Mouse (Mus musculus): ENCODE measurements at regions not wholly inside any gene's neighbourhood (a gene's known extent, or its start where the extent isn't known, plus 50 kb on each side); places are given as distances from the start of the nearest gene placed in this dataset.

GRCm38 (mm10) chr2:117944325-117944724 lies 167.4 kb upstream of the Thbs1 start:
- no peak overlapping the region for H3K9ac ChIP-seq (ENCODE audit: insufficient read depth, low read depth, low read length, poor library complexity, severe bottlenecking)
- H3K4me3 ChIP-seq (ENCODE audit: insufficient read depth in 1 of 2, low read depth in 1 of 2, low read length in 2 of 2, poor library complexity in 1 of 2, severe bottlenecking in 1 of 2), result no peak overlapping the region
- TF ChIP-seq CHD2 (IDR thresholded peaks at IDR 0.05; ENCODE audit: low read depth, low read length) (no peak), ZC3H11A (IDR thresholded peaks at IDR 0.05; ENCODE audit: borderline replicate concordance, low read depth, low read length) (no peak), ZNF384 (IDR thresholded peaks at IDR 0.05; ENCODE audit: low read depth, low read length) (no peak), MAFK (IDR thresholded peaks at IDR 0.05; ENCODE audit: insufficient read depth, low read depth, low read length) (no peak), HCFC1 (IDR thresholded peaks at IDR 0.05; ENCODE audit: borderline replicate concordance, insufficient read depth, low read length) (no peak)
- no peaks in the 10 kb centered on the region for H3K9me3 ChIP-seq (ENCODE audit: control insufficient read depth, insufficient read depth, low read depth, low read length)
- no peak for DNase-seq (ENCODE audit: low read depth, low spot score)
- H3K36me3 ChIP-seq (ENCODE audit: control insufficient read depth, insufficient read depth, low read length, poor library complexity, severe bottlenecking), result no peaks in the 10 kb centered on the region
- no peaks in the 10 kb centered on the region for H3K4me1 ChIP-seq (ENCODE audit: control insufficient read depth in 2 of 2, insufficient read depth in 2 of 2, low read length in 2 of 2, poor library complexity in 1 of 2)
- H3K27ac ChIP-seq (ENCODE audit: insufficient read depth, low read depth, low read length, poor library complexity, severe bottlenecking), result no peak overlapping the region
- in situ Hi-C loops (cut with MboI; ENCODE audit: low sequenced_read_pairs in 2 of 2, unreplicated experiment in 2 of 2), result no loop called here

GRCm38 (mm10) chr2:117944942-117945341 lies 166.7 kb upstream of the Thbs1 start:
- H3K9ac ChIP-seq (ENCODE audit: insufficient read depth, low read depth, low read length, poor library complexity, severe bottlenecking), result no peak overlapping the region
- H3K4me3 ChIP-seq (ENCODE audit: insufficient read depth in 1 of 2, low read depth in 1 of 2, low read length in 2 of 2, poor library complexity in 1 of 2, severe bottlenecking in 1 of 2), result no peak overlapping the region
- H3K36me3 ChIP-seq (ENCODE audit: control insufficient read depth, insufficient read depth, low read length, poor library complexity, severe bottlenecking), result no peaks in the 10 kb centered on the region
- no peaks in the 10 kb centered on the region for H3K4me1 ChIP-seq (ENCODE audit: control insufficient read depth in 2 of 2, insufficient read depth in 2 of 2, low read length in 2 of 2, poor library complexity in 1 of 2)
- H3K9me3 ChIP-seq (ENCODE audit: control insufficient read depth, insufficient read depth, low read depth, low read length), result no peaks in the 10 kb centered on the region
- H3K27ac ChIP-seq (ENCODE audit: insufficient read depth, low read depth, low read length, poor library complexity, severe bottlenecking), result no peak overlapping the region
- TF ChIP-seq HCFC1 (IDR thresholded peaks at IDR 0.05; ENCODE audit: borderline replicate concordance, insufficient read depth, low read length) (no peak), MAFK (IDR thresholded peaks at IDR 0.05; ENCODE audit: insufficient read depth, low read depth, low read length) (no peak), CHD2 (IDR thresholded peaks at IDR 0.05; ENCODE audit: low read depth, low read length) (no peak), ZNF384 (IDR thresholded peaks at IDR 0.05; ENCODE audit: low read depth, low read length) (no peak), ZC3H11A (IDR thresholded peaks at IDR 0.05; ENCODE audit: borderline replicate concordance, low read depth, low read length) (no peak)
- no peak for DNase-seq (ENCODE audit: low read depth, low spot score)
- in situ Hi-C loops (cut with MboI; ENCODE audit: low sequenced_read_pairs in 2 of 2, unreplicated experiment in 2 of 2), result no loop called here

- no peak for DNase-seq (ENCODE audit: low read depth, low spot score)
- H3K9ac ChIP-seq (ENCODE audit: insufficient read depth, low read depth, low read length, poor library complexity, severe bottlenecking), result no peak overlapping the region
- no peak overlapping the region for H3K4me3 ChIP-seq (ENCODE audit: insufficient read depth in 1 of 2, low read depth in 1 of 2, low read length in 2 of 2, poor library complexity in 1 of 2, severe bottlenecking in 1 of 2)
- no peak overlapping the region for H3K27ac ChIP-seq (ENCODE audit: insufficient read depth, low read depth, low read length, poor library complexity, severe bottlenecking)
- H3K4me1 ChIP-seq (ENCODE audit: control insufficient read depth in 2 of 2, insufficient read depth in 2 of 2, low read length in 2 of 2, poor library complexity in 1 of 2), result no peaks in the 10 kb centered on the region
- in situ Hi-C loops (cut with MboI; ENCODE audit: low sequenced_read_pairs in 2 of 2, unreplicated experiment in 2 of 2), result no loop called here
- H3K36me3 ChIP-seq (ENCODE audit: control insufficient read depth, insufficient read depth, low read length, poor library complexity, severe bottlenecking), result no peaks in the 10 kb centered on the region
- TF ChIP-seq HCFC1 (IDR thresholded peaks at IDR 0.05; ENCODE audit: borderline replicate concordance, insufficient read depth, low read length) (no peak), CHD2 (IDR thresholded peaks at IDR 0.05; ENCODE audit: low read depth, low read length) (no peak), MAFK (IDR thresholded peaks at IDR 0.05; ENCODE audit: insufficient read depth, low read depth, low read length) (no peak), ZNF384 (IDR thresholded peaks at IDR 0.05; ENCODE audit: low read depth, low read length) (no peak), ZC3H11A (IDR thresholded peaks at IDR 0.05; ENCODE audit: borderline replicate concordance, low read depth, low read length) (no peak)
- no peaks in the 10 kb centered on the region for H3K9me3 ChIP-seq (ENCODE audit: control insufficient read depth, insufficient read depth, low read depth, low read length)
Observed at GRCm38 (mm10) chr2:117950431-117951336, 161.0 kb upstream of the Thbs1 start.

- DNase-seq (ENCODE audit: low read depth, low spot score), result no peak
- H3K9me3 ChIP-seq (ENCODE audit: control insufficient read depth, insufficient read depth, low read depth, low read length), result no peaks in the 10 kb centered on the region
- no peak overlapping the region for H3K4me3 ChIP-seq (ENCODE audit: insufficient read depth in 1 of 2, low read depth in 1 of 2, low read length in 2 of 2, poor library complexity in 1 of 2, severe bottlenecking in 1 of 2)
- no peak for TF ChIP-seq CHD2 (IDR thresholded peaks at IDR 0.05; ENCODE audit: low read depth, low read length)
- no peak for TF ChIP-seq ZC3H11A (IDR thresholded peaks at IDR 0.05; ENCODE audit: borderline replicate concordance, low read depth, low read length)
- no peak for TF ChIP-seq HCFC1 (IDR thresholded peaks at IDR 0.05; ENCODE audit: borderline replicate concordance, insufficient read depth, low read length)
- no peak for TF ChIP-seq ZNF384 (IDR thresholded peaks at IDR 0.05; ENCODE audit: low read depth, low read length)
- no peak for TF ChIP-seq MAFK (IDR thresholded peaks at IDR 0.05; ENCODE audit: insufficient read depth, low read depth, low read length)
- H3K4me1 ChIP-seq (ENCODE audit: control insufficient read depth in 2 of 2, insufficient read depth in 2 of 2, low read length in 2 of 2, poor library complexity in 1 of 2), result no peaks in the 10 kb centered on the region
- in situ Hi-C loops (cut with MboI; ENCODE audit: low sequenced_read_pairs in 2 of 2, unreplicated experiment in 2 of 2), result no loop called here
- H3K36me3 ChIP-seq (ENCODE audit: control insufficient read depth, insufficient read depth, low read length, poor library complexity, severe bottlenecking), result no peaks in the 10 kb centered on the region
- no peak overlapping the region for H3K27ac ChIP-seq (ENCODE audit: insufficient read depth, low read depth, low read length, poor library complexity, severe bottlenecking)
- H3K9ac ChIP-seq (ENCODE audit: insufficient read depth, low read depth, low read length, poor library complexity, severe bottlenecking), result no peak overlapping the region
Observed at GRCm38 (mm10) chr2:117951337-117951718, 160.3 kb upstream of the Thbs1 start.
